Mouse (Mus musculus) embryonic fibroblast, embryonic 13.5 days (primary cell): ENCODE measurements around the gene Otulin.

Experiments used
- CTCF ChIP-seq: IDR thresholded peaks from 2 replicates; pipeline ENCODE4 v1.5.1; 2011; ENCODE audit warnings: mild to moderate bottlenecking, control low read depth, low read length, moderate library complexity, borderline replicate concordance; ENCODE audit not compliant: insufficient read depth
- POLR2A ChIP-seq: IDR thresholded peaks from 2 replicates; pipeline ENCODE4 v1.6.1; 2011; ENCODE audit warnings: low read depth, mild to moderate bottlenecking, control low read depth, low read length, moderate library complexity

DNA sequence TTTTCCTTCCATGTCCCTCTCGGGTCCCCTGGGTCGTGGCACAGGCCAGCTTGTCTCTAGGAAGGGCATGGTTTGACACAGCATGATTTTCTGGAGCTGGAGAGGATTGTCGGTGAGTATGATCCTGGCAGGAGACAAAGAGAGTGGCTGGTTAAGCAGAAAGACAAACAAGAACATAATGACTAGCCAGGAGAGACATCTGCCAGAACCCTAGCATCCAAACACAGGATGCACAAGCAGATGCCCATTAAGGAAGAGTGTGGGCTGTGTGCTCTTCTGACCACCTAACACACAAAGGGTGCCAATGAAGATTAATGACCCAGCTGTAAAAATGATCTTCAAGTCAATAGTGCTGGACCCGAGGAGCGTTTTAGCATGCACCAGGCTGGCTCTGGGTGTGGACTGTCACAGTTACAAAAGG, 134.5 kb downstream of the Otulin start:
- TF ChIP-seq CTCF (no peak), POLR2A (no peak)
